Mouse (Mus musculus) kidney, embryonic 14.5 days (tissue): Measurements from ENCODE around the gene Sgf29. TPM values are rescaled to one million over a fixed set of nuclear protein-coding genes. Genes with fewer than 3 reads are reported as not detected.

Source experiments
- ATAC-seq: fragments of 200-750 bp; cut with Nextera tagmentation; 2 replicates; pipeline ENCODE4 v1.8.0; 2017; ENCODE audit warnings: moderate number of reproducible peaks, mild to moderate bottlenecking, moderate TSS enrichment, moderate library complexity; ENCODE audit not compliant: low FRiP score, low TSS enrichment
- H3K27ac ChIP-seq: fragments of 300-500 bp; sonication (generic); 2 replicates; pipeline ENCODE4 v1.5.1; 2014; ENCODE audit warnings: low read depth, mild to moderate bottlenecking, low read length, moderate library complexity, mixed read lengths
- H3K27me3 ChIP-seq: fragments of 300-500 bp; sonication (generic); 2 replicates; pipeline ENCODE4 v1.6.1; 2014; ENCODE audit warnings: mild to moderate bottlenecking, low read length; ENCODE audit not compliant: control insufficient read depth, insufficient read depth
- H3K36me3 ChIP-seq: fragments of 300-500 bp; sonication (generic); 2 replicates; pipeline ENCODE4 v1.6.1; 2014; ENCODE audit warnings: low read length, mixed read lengths; ENCODE audit not compliant: control insufficient read depth, insufficient read depth
- H3K4me1 ChIP-seq: fragments of 300-500 bp; sonication (generic); 2 replicates; pipeline ENCODE4 v1.6.1; 2014; ENCODE audit warnings: low read length, mixed read lengths; ENCODE audit not compliant: control insufficient read depth, insufficient read depth
- H3K4me2 ChIP-seq: fragments of 300-500 bp; sonication (generic); replicated peaks from 2 replicates; pipeline ENCODE4 v1.6.1; 2014; ENCODE audit warnings: low read depth, mild to moderate bottlenecking, low read length
- H3K4me3 ChIP-seq: fragments of 300-500 bp; sonication (generic); 2 replicates; pipeline ENCODE4 v1.5.1; 2014; ENCODE audit warnings: mild to moderate bottlenecking, low read length
- H3K9ac ChIP-seq: fragments of 300-500 bp; sonication (generic); 2 replicates; pipeline ENCODE4 v1.6.1; 2014; ENCODE audit warnings: low read depth, mild to moderate bottlenecking, low read length, moderate library complexity
- H3K9me3 ChIP-seq: fragments of 300-500 bp; sonication (generic); 2 replicates; pipeline ENCODE4 v1.6.1; 2016; ENCODE audit warnings: low read length; ENCODE audit not compliant: control insufficient read depth
- WGBS: fragments of 180-500 bp; shearing (Covaris S2); extraction: QIAGEN DNeasy Blood & Tissue Kit; methylation state at CpG from one replicate; pipeline ENCODE4 v1.1.7; 2014; 5-methylcytosine and 5-hydroxymethylcytosine counted together
- polyA plus RNA-seq: library from polyadenylated mRNA; unstranded; fragments of >200 nt; fragmentation: Nextera tagmentation; extraction: Ambion mirVana; gene quantifications from 2 replicates; pipeline ENCODE4 v1.2.1, GENCODE M21; 2014

Sgf29 gene
- polyA plus RNA-seq, 1 experiment from 2014 or later, result 35.6 TPM

DNA sequence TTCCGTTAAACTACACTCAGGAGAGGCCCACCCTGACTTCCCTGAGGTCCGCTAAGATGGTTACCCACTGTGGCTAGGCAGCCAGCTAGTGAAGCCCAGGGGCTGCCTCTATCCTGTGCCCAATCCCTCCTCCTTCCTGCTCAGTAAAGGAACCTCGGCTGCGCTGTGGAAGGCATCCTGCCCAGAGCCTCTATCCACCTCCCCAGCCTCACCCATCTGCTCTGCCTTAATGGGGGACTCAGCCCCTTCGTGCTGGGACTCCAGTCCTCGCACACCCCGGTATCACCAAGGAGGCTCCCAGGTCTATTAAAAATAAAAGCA is 54.6 kb downstream of the Sgf29 start:
- 12% methylated on average over 7 of the region's 7 CpGs for WGBS
- ATAC-seq, result no peak
- Histone ChIP-seq H3K27me3 (peaks cover 17% of the 10 kb centered on the region), H3K9ac (peak overlapping the region; percentile 7; the same call in 1 of the 2 replicates), H3K4me3 (peak overlapping the region; percentile 42; the same call in 1 of the 2 replicates), H3K36me3 (0 out of 2 replicates have a peak, but pooled peaks cover 2% of the 10 kb centered on the region), H3K4me1 (peaks cover 12% of the 10 kb centered on the region), H3K9me3 (no peaks in the 10 kb centered on the region), H3K4me2 (peak overlapping the region; percentile 90), H3K27ac (no peak overlapping the region)

DNA sequence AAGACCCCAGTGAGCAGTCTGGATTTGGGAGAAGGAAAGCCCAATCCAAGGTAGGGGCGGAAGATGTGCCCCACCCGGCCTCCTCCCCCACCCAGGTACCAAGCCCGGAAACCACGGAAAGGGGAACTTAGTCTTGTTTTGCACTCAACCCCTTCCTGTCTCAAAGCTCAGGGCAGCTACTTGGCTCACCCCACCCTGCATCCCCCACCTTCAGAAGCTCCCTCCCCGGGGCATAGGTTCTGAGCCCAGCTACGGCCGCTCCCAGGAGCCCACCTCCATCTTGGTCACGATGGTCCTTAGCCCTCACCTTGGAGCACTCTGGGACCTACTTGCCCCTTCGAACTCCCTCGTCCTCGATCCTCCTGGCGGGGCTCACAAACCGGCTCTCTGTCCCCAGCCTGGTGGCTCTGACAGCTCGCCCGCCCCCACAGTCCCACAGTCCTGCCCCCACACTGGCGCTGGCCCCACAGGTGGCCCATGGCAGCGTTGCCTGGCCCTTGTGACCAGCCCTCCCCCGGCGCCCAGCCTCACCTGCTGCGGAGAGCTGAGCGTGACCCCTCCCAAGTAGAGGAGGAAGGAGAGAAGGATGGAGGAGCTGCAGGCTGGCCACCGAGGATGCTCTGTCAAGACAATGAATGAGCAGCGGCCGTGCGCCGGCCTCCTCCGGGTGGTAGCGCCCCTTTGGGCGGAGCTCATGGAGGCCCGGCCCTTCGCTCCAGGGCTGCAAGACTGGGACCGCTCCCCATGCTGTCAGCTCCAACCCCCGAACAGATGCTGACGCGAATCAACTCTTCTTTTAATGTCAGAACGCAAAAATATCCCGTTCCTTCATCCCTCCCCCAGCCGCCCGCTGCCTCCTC is 55.2 kb downstream of the Sgf29 start:
- Histone ChIP-seq H3K4me1 (peaks cover 12% of the 10 kb centered on the region), H3K4me3 (peak overlapping the region; percentile 42), H3K27ac (no peak overlapping the region), H3K4me2 (peak overlapping the region; percentile 90), H3K27me3 (peaks cover 17% of the 10 kb centered on the region), H3K36me3 (0 out of 2 replicates have a peak, but pooled peaks cover 2% of the 10 kb centered on the region), H3K9me3 (peaks cover 3% of the 10 kb centered on the region; the same call in 1 of the 2 replicates), H3K9ac (peak overlapping the region; percentile 7; the same call in 1 of the 2 replicates)
- WGBS, result under 1% methylated on average over 39 of the region's 39 CpGs
- peak; percentile 38; the same call in 1 of the 2 replicates for ATAC-seq

DNA sequence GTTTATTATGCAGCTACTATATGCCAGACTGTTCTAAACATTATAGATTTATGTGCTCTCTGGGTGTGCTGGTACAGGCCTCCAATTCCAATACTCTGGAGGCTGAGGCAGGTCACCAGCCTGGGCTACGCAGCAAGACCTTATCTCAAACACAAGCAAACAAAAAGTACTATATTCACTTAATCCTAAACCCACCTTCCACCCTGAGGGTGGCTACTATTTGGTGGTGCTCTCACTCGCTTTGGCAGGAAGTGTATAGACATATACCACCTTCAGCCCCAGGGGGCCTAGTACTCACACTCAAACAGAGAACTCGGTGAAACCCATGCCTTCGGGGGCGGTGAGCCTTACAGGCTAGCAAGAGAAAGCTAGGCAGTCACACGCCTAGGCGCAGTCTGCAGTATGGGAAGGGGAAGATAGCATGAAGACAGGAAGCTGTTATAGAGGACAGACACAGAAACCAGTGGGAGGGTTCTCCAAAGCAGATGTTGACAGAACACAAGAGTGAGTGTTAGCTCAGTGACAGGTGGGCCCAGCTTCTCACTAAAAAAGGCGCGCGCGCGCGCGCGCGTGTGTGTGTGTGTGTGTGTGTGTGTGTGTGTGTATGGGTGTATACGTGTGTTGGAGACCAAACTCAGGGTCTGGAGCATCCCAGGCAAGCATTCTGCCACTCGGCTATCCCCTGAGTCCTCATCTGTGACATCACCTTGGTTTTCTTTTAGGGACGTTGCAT is 58.5 kb downstream of the Sgf29 start, which contains the start of gene Coro1a:
Coro1a (minus strand) TSS at position 346 of the 733 bp plus-strand sequence.
- Histone ChIP-seq H3K27me3 (peaks cover 17% of the 10 kb centered on the region), H3K9ac (no peak within 1 kb of the TSS), H3K4me2 (no peak within 1 kb of the TSS), H3K9me3 (peaks cover 3% of the 10 kb centered on the region; the same call in 1 of the 2 replicates), H3K27ac (no peak within 1 kb of the TSS), H3K4me1 (peaks cover 7% of the 10 kb centered on the region; the same call in 1 of the 2 replicates), H3K4me3 (no peak within 1 kb of the TSS), H3K36me3 (no peaks in the 10 kb centered on the region)
- WGBS, result 87% methylated on average over 19 of the region's 19 CpGs
- ATAC-seq, result no peak

DNA sequence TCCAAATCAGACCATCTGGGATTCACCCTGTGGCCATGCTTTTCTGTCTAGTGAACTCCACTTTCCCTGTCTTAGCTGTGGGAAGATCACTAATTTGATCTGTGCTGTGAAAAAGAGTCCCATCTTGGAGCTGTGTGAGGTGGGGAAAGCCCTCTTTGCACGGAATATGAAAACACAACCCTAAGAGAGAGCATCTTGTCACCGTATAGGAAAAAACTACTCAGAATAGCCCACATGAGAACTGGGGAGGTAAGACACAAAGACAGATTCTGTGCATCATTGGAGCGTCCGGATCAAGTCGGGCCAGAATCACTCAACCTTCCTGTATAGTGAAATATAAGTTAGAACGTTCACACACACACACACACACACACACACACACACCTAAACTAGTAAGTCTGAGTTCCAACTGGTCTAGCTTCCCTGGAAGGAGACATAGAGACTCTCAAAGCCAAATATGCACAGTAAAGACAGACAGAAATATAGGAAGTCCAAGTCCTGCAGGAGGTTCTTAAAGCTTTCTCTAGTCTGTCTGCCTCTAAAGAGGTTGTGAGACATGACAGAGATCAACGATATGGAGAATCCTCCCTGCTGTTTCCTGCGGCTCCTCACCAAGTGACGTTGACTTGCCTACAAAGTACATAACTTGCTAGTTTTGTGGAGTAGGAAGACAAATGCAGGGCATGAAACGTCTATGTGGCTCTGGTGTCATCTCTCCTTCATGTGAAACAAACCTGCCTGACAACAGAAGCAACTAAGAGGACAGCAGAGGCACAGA is 59.3 kb downstream of the Sgf29 start:
- Histone ChIP-seq H3K4me3 (no peak overlapping the region), H3K27ac (no peak overlapping the region), H3K4me2 (no peak overlapping the region), H3K4me1 (peaks cover 7% of the 10 kb centered on the region; the same call in 1 of the 2 replicates), H3K36me3 (no peaks in the 10 kb centered on the region), H3K9me3 (peaks cover 3% of the 10 kb centered on the region; the same call in 1 of the 2 replicates), H3K27me3 (peaks cover 14% of the 10 kb centered on the region), H3K9ac (no peak overlapping the region)
- 88% methylated on average over 10 of the region's 10 CpGs for WGBS
- no peak for ATAC-seq

DNA sequence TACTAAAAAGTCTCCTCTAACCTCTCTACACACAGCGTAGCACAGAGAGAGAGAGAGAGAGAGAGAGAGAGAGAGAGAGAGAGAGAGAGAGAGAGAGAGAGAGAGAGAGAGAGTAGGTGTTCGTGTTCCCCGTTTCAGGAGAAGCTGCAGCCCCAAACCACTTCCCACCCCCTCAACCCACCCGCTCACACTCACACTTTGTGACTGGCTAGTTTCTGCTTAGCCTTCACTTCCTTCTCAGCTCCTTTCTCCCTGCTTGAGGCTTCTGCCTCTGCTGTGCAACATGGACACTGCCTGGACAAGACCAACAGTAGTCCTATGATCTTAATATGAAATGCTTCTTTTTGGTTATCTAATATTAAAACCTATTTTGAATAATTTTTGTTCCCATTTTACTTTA is 61.2 kb downstream of the Sgf29 start:
- H3K4me3 ChIP-seq, result no peak overlapping the region

DNA sequence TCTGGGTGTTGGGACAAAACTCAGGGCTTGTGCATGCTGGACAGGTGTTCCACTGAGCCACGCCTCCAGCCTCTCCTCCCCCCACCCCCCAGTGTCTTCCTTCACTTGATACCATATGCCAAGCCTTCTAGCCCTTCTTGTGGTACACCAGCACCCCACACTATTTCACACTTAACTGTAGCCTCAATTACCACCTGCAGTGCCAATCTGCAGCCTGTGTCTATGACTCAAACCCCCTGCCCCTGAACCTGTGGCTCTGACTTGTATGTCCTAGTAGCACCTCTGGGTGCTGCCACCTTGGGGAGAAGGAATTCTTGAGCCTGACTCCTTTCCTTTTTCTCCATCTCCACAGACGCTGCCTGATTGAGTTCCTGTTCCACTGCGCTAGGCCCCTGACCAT is 62.8 kb downstream of the Sgf29 start:
- Histone ChIP-seq H3K27ac (no peak overlapping the region), H3K27me3 (no peaks in the 10 kb centered on the region), H3K9me3 (peaks cover 3% of the 10 kb centered on the region; the same call in 1 of the 2 replicates), H3K4me3 (no peak overlapping the region), H3K9ac (no peak overlapping the region), H3K4me2 (no peak overlapping the region), H3K36me3 (no peaks in the 10 kb centered on the region), H3K4me1 (no peaks in the 10 kb centered on the region)
- WGBS, result 84% methylated on average over 3 of the region's 3 CpGs
- ATAC-seq, result no peak

More for the DNA sequence above, 61.2 kb downstream of the Sgf29 start:
- Histone ChIP-seq H3K4me1 (no peaks in the 10 kb centered on the region), H3K9ac (no peak overlapping the region), H3K27me3 (peaks cover 2% of the 10 kb centered on the region; the same call in 1 of the 2 replicates), H3K36me3 (no peaks in the 10 kb centered on the region), H3K4me2 (no peak overlapping the region), H3K9me3 (peaks cover 3% of the 10 kb centered on the region; the same call in 1 of the 2 replicates), H3K27ac (no peak overlapping the region)
- ATAC-seq, result no peak
- WGBS, result 72% methylated on average over 4 of the region's 4 CpGs

DNA sequence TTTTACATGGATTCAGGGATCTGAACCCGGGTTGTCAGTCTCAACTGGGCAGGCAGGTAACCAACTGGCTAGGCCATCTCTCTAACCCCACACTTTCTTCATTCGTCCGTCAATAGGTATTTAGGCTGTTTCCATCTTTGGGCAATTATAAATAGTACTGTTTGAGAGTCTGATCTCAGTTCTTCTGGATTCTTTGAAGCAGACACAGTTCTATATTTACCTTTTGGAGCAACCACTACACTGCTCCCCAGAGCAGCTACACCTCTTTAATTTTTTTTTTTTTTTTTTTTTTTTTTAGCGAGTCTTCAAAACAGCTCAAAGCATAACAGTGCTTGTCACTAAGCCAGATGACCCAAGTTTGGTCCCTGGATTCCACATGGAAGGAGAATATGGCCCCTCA is 66.6 kb downstream of the Sgf29 start:
- Histone ChIP-seq H3K4me2 (no peak overlapping the region), H3K36me3 (no peaks in the 10 kb centered on the region), H3K4me1 (no peaks in the 10 kb centered on the region), H3K9ac (no peak overlapping the region), H3K27me3 (no peaks in the 10 kb centered on the region), H3K4me3 (no peak overlapping the region), H3K9me3 (no peaks in the 10 kb centered on the region), H3K27ac (no peak overlapping the region)
- no peak for ATAC-seq
- WGBS, result 82% methylated on average over 4 of the region's 4 CpGs

DNA sequence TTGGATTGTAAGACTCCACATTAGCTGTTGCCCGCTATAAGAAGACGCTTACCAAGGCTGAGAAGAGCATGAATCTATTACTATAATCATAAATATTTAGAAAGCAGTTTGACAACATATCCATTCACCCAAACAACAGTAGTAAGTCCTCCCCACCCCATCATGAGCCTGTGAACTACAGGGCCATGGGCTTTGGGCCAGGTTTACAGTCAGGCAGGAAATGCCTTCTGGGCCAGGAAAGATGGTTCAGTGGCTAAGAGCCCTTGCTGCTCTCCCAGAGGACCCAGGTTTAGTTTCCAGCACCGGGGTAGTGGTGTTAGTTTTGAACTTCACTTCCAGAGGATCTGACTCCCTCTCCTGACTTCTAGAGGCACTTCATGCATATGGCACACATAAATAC is 68.5 kb downstream of the Sgf29 start:
- Histone ChIP-seq H3K9ac (no peak overlapping the region), H3K4me1 (no peaks in the 10 kb centered on the region), H3K36me3 (no peaks in the 10 kb centered on the region), H3K4me3 (no peak overlapping the region), H3K27me3 (no peaks in the 10 kb centered on the region), H3K9me3 (peaks cover 2% of the 10 kb centered on the region; the same call in 1 of the 2 replicates), H3K4me2 (no peak overlapping the region), H3K27ac (no peak overlapping the region)
- no peak for ATAC-seq
- 92% methylated on average over 3 of the region's 3 CpGs for WGBS
